In the genomic region with DNA sequence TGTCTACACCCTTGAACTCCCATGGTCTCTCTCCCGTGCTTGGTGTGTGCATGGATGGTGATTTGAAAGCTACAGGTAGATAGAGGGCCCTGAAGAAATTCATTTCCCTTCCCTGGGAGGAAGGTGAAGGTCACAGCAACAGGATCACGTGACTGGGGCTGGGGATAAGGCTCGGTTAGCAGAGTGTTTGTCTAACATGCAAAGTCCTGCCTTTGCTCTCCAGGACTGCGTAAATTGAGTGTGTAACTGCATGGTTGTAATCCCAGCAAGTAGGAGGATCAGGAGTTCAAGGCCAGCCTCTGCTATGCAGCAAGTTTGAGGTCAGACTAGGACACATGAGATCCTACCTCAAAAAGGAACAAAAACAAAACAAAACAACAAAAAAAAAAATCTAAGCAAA, we compare ENCODE assay signal across 19 mouse cellular contexts.
"Had no signal": no experiment of that assay in that cellular context is flagged by ENCODE, and none has a peak within 500 bp of the region (broad histone marks: within the 10 kb centered on the region; RNA-seq: fewer than 3 reads in every experiment).

No protein-coding gene starts in this region.

- H3K9ac ChIP-seq: limb, embryonic 13.5 days; liver, embryonic 15.5 days; neural tube, embryonic 13.5 days; stomach, embryonic 15.5 days had no signal

- H3K36me3 ChIP-seq: liver, embryonic 15.5 days; neural tube, embryonic 13.5 days; stomach, embryonic 15.5 days had no signal

- H3K4me3 ChIP-seq: layer of hippocampus, adult 2 months; limb, embryonic 10.5 days; limb, embryonic 13.5 days; liver, embryonic 15.5 days; neural tube, embryonic 13.5 days; stomach, embryonic 15.5 days had no signal

- H3K27ac ChIP-seq: limb, embryonic 10.5 days; limb, embryonic 13.5 days; liver, embryonic 15.5 days; neural tube, embryonic 13.5 days had no signal

- DNase-seq: layer of hippocampus, adult 9-11 months; liver; lung, adult 2 months; lung, postnatal 14 days; lung, postnatal 4 days; midbrain, embryonic 14.5 days; retina, postnatal 1 day; right cerebral cortex, postnatal 25 days; spleen, adult 18-20 months; thymus, adult 2 months; thymus, postnatal 14 days; thymus, postnatal 4 days had no signal

- H3K9me3 ChIP-seq: limb, embryonic 10.5 days; limb, embryonic 13.5 days; liver, embryonic 15.5 days; neural tube, embryonic 13.5 days; stomach, embryonic 15.5 days had no signal

- H3K27me3 ChIP-seq: limb, embryonic 13.5 days; liver, embryonic 15.5 days; stomach, embryonic 15.5 days had no signal

- H3K4me2 ChIP-seq: limb, embryonic 13.5 days; liver, embryonic 15.5 days; midbrain, embryonic 11.5 days; neural tube, embryonic 13.5 days; stomach, embryonic 15.5 days had no signal
